Comparison of ENCODE assay signal across 8 mouse cellular contexts in genomic region chr13:46257847-46258246, GRCm38 (mm10). TPM values are rescaled to one million over a fixed set of nuclear protein-coding genes. Genes with fewer than 3 reads are reported as not detected.
A peak's percentile ranks its signal among the peaks of the same experiment; 100 is the strongest.
DNase-seq lines count a peak whose midpoint lies in the region; ATAC-seq and TF ChIP-seq lines count a peak whose summit lies in the region.

No protein-coding gene starts in this region.

- intact Hi-C loops in gastrocnemius, adult 2 months (cut with DNase I), result loop anchor here (5.0 kb wide), 4 partner anchors 76 to 686 kb away; no protein-coding TSS in a partner anchor

- WGBS in kidney, postnatal 0 days, result 4% methylated on average over 4 of the region's 4 CpGs

- no peaks in the 10 kb centered on the region for H3K9me3 ChIP-seq in E14TG2a.4 (ENCODE audit: low read length)
- no peaks in the 10 kb centered on the region for H3K9me3 ChIP-seq in kidney, postnatal 0 days (replicated peaks; ENCODE audit: low read length)

- H3K4me1 ChIP-seq in E14TG2a.4 (replicated peaks; ENCODE audit: low read depth, low read length), result peaks cover 5% of the 10 kb centered on the region
- no peaks in the 10 kb centered on the region for H3K4me1 ChIP-seq in kidney, postnatal 0 days (replicated peaks; ENCODE audit: insufficient read depth, low read length)

- no peak overlapping the region for H3K9ac ChIP-seq in kidney, postnatal 0 days (ENCODE audit: low read depth, low read length)

- H3K27ac ChIP-seq in gastrocnemius, adult 2 months, result no peak overlapping the region
- H3K27ac ChIP-seq in kidney, postnatal 0 days, result no peak overlapping the region

- no peak overlapping the region for H3K4me2 ChIP-seq in kidney, postnatal 0 days (ENCODE audit: low read length)

- H3K36me3 ChIP-seq in E14TG2a.4 (ENCODE audit: insufficient read depth, low read length), result no peaks in the 10 kb centered on the region
- H3K36me3 ChIP-seq in kidney, postnatal 0 days (ENCODE audit: insufficient read depth, low read length), result no peaks in the 10 kb centered on the region

- no peaks in the 10 kb centered on the region for H3K27me3 ChIP-seq in E14TG2a.4 (ENCODE audit: insufficient read depth, low read length)
- H3K27me3 ChIP-seq in kidney, postnatal 0 days (ENCODE audit: insufficient read depth, low read length), result no peaks in the 10 kb centered on the region

- peak; percentile 28 for DNase-seq in WW6 (ENCODE audit: low read depth, low spot score)
- DNase-seq in cerebellum, postnatal 25 days, result peak; percentile 42 to 73
- DNase-seq in gastrocnemius, adult 2 months, result peak; percentile 83
- peak; percentile 84 for DNase-seq in kidney, postnatal 0 days (ENCODE audit: low spot score)
- peak; percentile 39 to 54 for DNase-seq in lung, adult 18-20 months
- peak; percentile 80 for DNase-seq in right cerebral cortex, adult 18-20 months

- H3K4me3 ChIP-seq in E14TG2a.4 (replicated peaks; ENCODE audit: low read length), result no peak overlapping the region
- H3K4me3 ChIP-seq in gastrocnemius, adult 2 months, result no peak overlapping the region
- H3K4me3 ChIP-seq in kidney, postnatal 0 days (replicated peaks; ENCODE audit: low read depth, low read length), result no peak overlapping the region

- no peak for ATAC-seq in kidney, postnatal 0 days (replicated peaks; ENCODE audit: low FRiP score, low read depth)
- ATAC-seq in inflammation-experienced regulatory T-cells, adult 6 months, result no peak

- TF ChIP-seq CTCF in E14TG2a.4 (conservative IDR thresholded peaks at IDR 0.05; ENCODE audit: low read length), result peak; percentile 41
- TF ChIP-seq CTCF in gastrocnemius, adult 2 months (IDR thresholded peaks at IDR 0.05), result peak; percentile 73
- TF ChIP-seq CTCF in kidney, postnatal 0 days (IDR thresholded peaks at IDR 0.05; ENCODE audit: low read depth), result peak; percentile 81

RNA-seq across cellular contexts. Expression of gene Stmnd1, which starts 15.7 kb away (rescaled TPM):
- total RNA-seq in gastrocnemius, adult 2 months (2021), result under 1 TPM; 0.17 to 0.18 TPM
- polyA plus RNA-seq in kidney, postnatal 0 days (2015; fragmentation: Nextera tagmentation; extraction: Ambion mirVana), result 0.26 and 0.46 TPM in 2 replicates
- not detected for polyA plus RNA-seq in inflammation-experienced regulatory T-cells, adult 6 months (2017; shearing (Covaris generic))

Comparison
In these comparisons a context has a peak if more than half of its experiments do, and no peak if none do; other contexts are left out.
1. DNase-seq: peak in every context shown above with its lines; median percentile 84 in kidney, postnatal 0 days; 83 in gastrocnemius, adult 2 months; 80 in right cerebral cortex, adult 18-20 months; 58 in cerebellum, postnatal 25 days; 46 in lung, adult 18-20 months; 28 in WW6.